Mouse (Mus musculus) heart, embryonic 14.5 days (tissue): Measurements from ENCODE around the gene Lrrc32. TPM values are rescaled to one million over a fixed set of nuclear protein-coding genes. Genes with fewer than 3 reads are reported as not detected.

ENCODE experiments used
- ATAC-seq: fragments of 200-750 bp; cut with Nextera tagmentation; 2 replicates; pipeline ENCODE4 v1.8.0; 2017; ENCODE audit warnings: low read depth, moderate TSS enrichment; ENCODE audit not compliant: insufficient number of reproducible peaks, insufficient read depth, low FRiP score
- H3K27ac ChIP-seq, 2 experiments: fragments of 200-500 bp in 1 of 2; fragments of 300-500 bp in 1 of 2; sonication (generic) in 1 of 2; replicated peaks in 1 of 2; 2 replicates each; pipeline ENCODE4 v1.5.1; 2012 to 2014; ENCODE audit warnings: low read depth in 2 of 2, low read length in 2 of 2, control low read depth in 1 of 2, mild to moderate bottlenecking in 1 of 2, mixed read lengths in 1 of 2; ENCODE audit not compliant: control insufficient read depth in 1 of 2, insufficient read depth in 1 of 2
- H3K27me3 ChIP-seq: fragments of 300-500 bp; sonication (generic); 2 replicates; pipeline ENCODE4 v1.6.1; 2014; ENCODE audit warnings: mild to moderate bottlenecking, low read length, control low read depth; ENCODE audit not compliant: control insufficient read depth, insufficient read depth
- H3K36me3 ChIP-seq: fragments of 300-500 bp; sonication (generic); 2 replicates; pipeline ENCODE4 v1.6.1; 2014; ENCODE audit warnings: mild to moderate bottlenecking, control low read depth, low read length, mixed read lengths; ENCODE audit not compliant: control insufficient read depth, insufficient read depth
- H3K4me1 ChIP-seq, 2 experiments: fragments of 200-500 bp in 1 of 2; fragments of 300-500 bp in 1 of 2; sonication (generic) in 1 of 2; 2 replicates each; pipeline ENCODE4 v1.6.1; 2012 to 2014; ENCODE audit warnings: low read length in 2 of 2, control low read depth in 1 of 2, mixed read lengths in 1 of 2; ENCODE audit not compliant: control insufficient read depth in 2 of 2, insufficient read depth in 2 of 2
- H3K4me2 ChIP-seq: fragments of 300-500 bp; sonication (generic); 2 replicates; pipeline ENCODE4 v1.6.1; 2014; ENCODE audit warnings: mild to moderate bottlenecking, low read length
- H3K4me3 ChIP-seq, 2 experiments: fragments of 200-500 bp in 1 of 2; fragments of 300-500 bp in 1 of 2; sonication (generic) in 1 of 2; 2 replicates each; pipeline ENCODE4 v1.5.1; 2012 to 2014; ENCODE audit warnings: low read length in 2 of 2, mild to moderate bottlenecking in 2 of 2, control low read depth in 1 of 2, low read depth in 1 of 2, moderate library complexity in 1 of 2; ENCODE audit not compliant: control insufficient read depth in 1 of 2, insufficient read depth in 1 of 2
- H3K9ac ChIP-seq: fragments of 300-500 bp; sonication (generic); 2 replicates; pipeline ENCODE4 v1.6.1; 2014; ENCODE audit warnings: mild to moderate bottlenecking, low read length
- H3K9me3 ChIP-seq: fragments of 300-500 bp; sonication (generic); 2 replicates; pipeline ENCODE4 v1.6.1; 2016; ENCODE audit warnings: low read length, control low read depth; ENCODE audit not compliant: control insufficient read depth
- WGBS: fragments of 180-500 bp; shearing (Covaris S2); extraction: QIAGEN DNeasy Blood & Tissue Kit; methylation state at CpG from one replicate; pipeline ENCODE4 v1.1.7; 2014; 5-methylcytosine and 5-hydroxymethylcytosine counted together
- polyA plus RNA-seq: library from polyadenylated mRNA; unstranded; fragments of >200 nt; fragmentation: Nextera tagmentation; extraction: Ambion mirVana; gene quantifications from 2 replicates; pipeline ENCODE4 v1.2.1, GENCODE M21; 2014

The Lrrc32 gene
- polyA plus RNA-seq, 1 experiment from 2014 or later, result 6.9 TPM

GRCm38 (mm10) chr7:98502921-98503320 is 13.8 kb downstream of the Lrrc32 start:
- H3K27ac ChIP-seq, result no peak overlapping the region
- WGBS, result 22% methylated on average over 4 of the region's 5 CpGs
- no peak overlapping the region for H3K4me2 ChIP-seq
- no peaks in the 10 kb centered on the region for H3K9me3 ChIP-seq
- H3K4me1 ChIP-seq, result peaks cover 23 to 29% of the 10 kb centered on the region in 2 experiments
- 0 out of 2 replicates have a peak, but pooled peaks cover 4% of the 10 kb centered on the region for H3K27me3 ChIP-seq
- H3K9ac ChIP-seq, result no peak overlapping the region
- H3K36me3 ChIP-seq, result peaks cover 21% of the 10 kb centered on the region; the same call in 1 of the 2 replicates
- no peak overlapping the region for H3K4me3 ChIP-seq
- no peak for ATAC-seq

GRCm38 (mm10) chr7:98503951-98504647 is 15.0 kb downstream of the Lrrc32 start:
- no peak overlapping the region for H3K4me2 ChIP-seq
- no peaks in the 10 kb centered on the region for H3K9me3 ChIP-seq
- no peak overlapping the region; a peak in 2 of 4 replicates for H3K27ac ChIP-seq
- 57% methylated on average over 6 of the region's 6 CpGs for WGBS
- ATAC-seq, result peak; percentile 28; the same call in 1 of the 2 replicates
- H3K36me3 ChIP-seq, result peaks cover 14% of the 10 kb centered on the region; the same call in 1 of the 2 replicates
- no peak overlapping the region for H3K4me3 ChIP-seq
- peaks cover 23 to 29% of the 10 kb centered on the region in 2 experiments for H3K4me1 ChIP-seq
- H3K9ac ChIP-seq, result no peak overlapping the region
- H3K27me3 ChIP-seq, result 0 out of 2 replicates have a peak, but pooled peaks cover under 1% of the 10 kb centered on the region

GRCm38 (mm10) chr7:98504726-98505314 is 15.7 kb downstream of the Lrrc32 start:
- no peaks in the 10 kb centered on the region for H3K27me3 ChIP-seq
- WGBS, result 32% methylated on average over 5 of the region's 5 CpGs
- H3K36me3 ChIP-seq, result peaks cover 9% of the 10 kb centered on the region; the same call in 1 of the 2 replicates

DNA sequence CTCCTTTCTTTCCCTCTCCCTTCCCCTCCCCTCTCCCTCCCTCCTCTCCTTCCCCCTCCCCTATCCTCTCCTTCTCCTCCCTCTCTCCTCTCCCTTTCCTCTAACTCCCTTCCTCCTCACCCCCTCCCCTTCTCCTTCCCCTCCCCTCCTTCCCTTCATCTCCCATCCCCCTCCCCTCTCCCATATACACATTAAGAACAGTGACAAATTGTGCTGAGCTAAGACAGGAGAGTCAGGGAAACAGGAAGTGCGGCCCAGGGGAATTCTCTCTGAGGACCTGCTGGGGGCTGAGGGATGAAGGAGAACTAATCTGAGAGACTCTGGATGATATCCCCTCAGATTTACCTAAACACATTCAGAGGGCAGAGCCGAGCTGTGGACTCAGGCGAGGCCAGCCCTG is 16.6 kb downstream of the Lrrc32 start:
- Histone ChIP-seq H3K27me3 (no peaks in the 10 kb centered on the region), H3K4me1 (peaks cover 18% of the 10 kb centered on the region in 2 experiments), H3K9me3 (no peaks in the 10 kb centered on the region), H3K9ac (no peak overlapping the region), H3K27ac (no peak overlapping the region), H3K4me2 (no peak overlapping the region), H3K36me3 (peaks cover 9% of the 10 kb centered on the region; the same call in 1 of the 2 replicates), H3K4me3 (no peak overlapping the region)
- WGBS, result 42% methylated on average over 3 of the region's 3 CpGs
- no peak for ATAC-seq

More at GRCm38 (mm10) chr7:98504726-98505314, 15.7 kb downstream of the Lrrc32 start:
- H3K4me2 ChIP-seq, result no peak overlapping the region
- H3K27ac ChIP-seq, result peak overlapping the region; percentile 14 to 58; a peak in 3 of 4 replicates
- H3K4me3 ChIP-seq, result no peak overlapping the region
- ATAC-seq, result no peak
- H3K9me3 ChIP-seq, result no peaks in the 10 kb centered on the region
- H3K4me1 ChIP-seq, result peaks cover 21 to 24% of the 10 kb centered on the region in 2 experiments
- no peak overlapping the region for H3K9ac ChIP-seq

- peaks cover 7% of the 10 kb centered on the region in 2 experiments; a peak in 2 of 4 replicates for H3K4me1 ChIP-seq
- 56% methylated on average over 15 of the region's 15 CpGs for WGBS
- no peak overlapping the region for H3K27ac ChIP-seq
- no peak overlapping the region for H3K9ac ChIP-seq
- no peak overlapping the region for H3K4me3 ChIP-seq
- no peaks in the 10 kb centered on the region for H3K27me3 ChIP-seq
- H3K9me3 ChIP-seq, result no peaks in the 10 kb centered on the region
- H3K36me3 ChIP-seq, result no peaks in the 10 kb centered on the region
- H3K4me2 ChIP-seq, result no peak overlapping the region
- ATAC-seq, result no peak
Observed at GRCm38 (mm10) chr7:98510961-98511958, 22.2 kb downstream of the Lrrc32 start.

- 0 out of 2 replicates have a peak, but pooled peaks have one; percentile 35 for ATAC-seq
- Histone ChIP-seq H3K9ac (no peak overlapping the region), H3K27me3 (no peaks in the 10 kb centered on the region), H3K9me3 (no peaks in the 10 kb centered on the region), H3K4me2 (no peak overlapping the region), H3K36me3 (no peaks in the 10 kb centered on the region), H3K4me1 (peaks cover 7% of the 10 kb centered on the region in 2 experiments; a peak in 2 of 4 replicates), H3K4me3 (no peak overlapping the region), H3K27ac (no peak overlapping the region)
- 39% methylated on average over 3 of the region's 3 CpGs for WGBS
Observed at GRCm38 (mm10) chr7:98513251-98513650, 24.2 kb downstream of the Lrrc32 start.

DNA sequence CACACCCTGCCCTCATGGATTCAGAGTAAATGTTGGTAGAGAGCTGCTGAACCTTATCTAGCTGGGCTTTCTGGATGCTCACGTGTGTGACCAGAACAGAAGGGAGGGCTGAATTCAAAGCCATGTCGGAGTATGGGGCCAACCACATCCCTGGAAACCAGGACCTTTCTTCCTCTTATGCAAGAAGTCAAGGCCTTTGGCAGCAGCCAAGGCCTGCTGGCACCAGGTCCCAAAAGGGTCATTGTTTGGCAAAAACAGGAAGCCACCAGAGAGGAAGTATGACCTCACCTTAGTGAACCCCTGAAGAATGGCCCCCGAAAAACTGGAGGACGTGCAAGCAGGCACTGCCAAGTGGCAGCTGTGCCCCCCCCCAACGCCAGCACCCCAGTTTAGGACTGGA is 33.5 kb downstream of the Lrrc32 start:
- no peak overlapping the region for H3K4me2 ChIP-seq
- H3K4me1 ChIP-seq, result peaks cover 29 to 37% of the 10 kb centered on the region in 2 experiments
- H3K27me3 ChIP-seq, result no peaks in the 10 kb centered on the region
- ATAC-seq, result no peak
- no peak overlapping the region for H3K9ac ChIP-seq
- H3K36me3 ChIP-seq, result no peaks in the 10 kb centered on the region
- no peaks in the 10 kb centered on the region for H3K9me3 ChIP-seq
- 0 out of 4 replicates have a peak overlapping the region, but pooled peaks of 1 of the 2 experiments have one; percentile 30 for H3K27ac ChIP-seq
- no peak overlapping the region for H3K4me3 ChIP-seq
- WGBS, result 77% methylated on average over 5 of the region's 5 CpGs
